Mouse (Mus musculus) heart, embryonic 12.5 days (tissue): ENCODE results near the gene Sycp3. TPM values are rescaled to one million over a fixed set of nuclear protein-coding genes. Genes with fewer than 3 reads are reported as not detected.

Experiments used
- ATAC-seq: fragments of 200-750 bp; cut with Nextera tagmentation; 2 replicates; pipeline ENCODE4 v1.8.0; 2017; ENCODE audit warnings: moderate TSS enrichment, moderate library complexity; ENCODE audit not compliant: insufficient number of reproducible peaks, low FRiP score
- H3K27ac ChIP-seq: fragments of 300-500 bp; sonication (generic); 2 replicates; pipeline ENCODE4 v1.5.1; 2016; ENCODE audit warnings: mild to moderate bottlenecking, moderate library complexity; ENCODE audit not compliant: poor library complexity, severe bottlenecking
- H3K27me3 ChIP-seq: fragments of 300-500 bp; sonication (generic); replicated peaks from 2 replicates; pipeline ENCODE4 v1.6.1; 2016; ENCODE audit warnings: mild to moderate bottlenecking, moderate library complexity
- H3K36me3 ChIP-seq: fragments of 300-500 bp; sonication (generic); 2 replicates; pipeline ENCODE4 v1.6.1; 2016; ENCODE audit warnings: mild to moderate bottlenecking, moderate library complexity
- H3K4me1 ChIP-seq: fragments of 300-500 bp; sonication (generic); replicated peaks from 2 replicates; pipeline ENCODE4 v1.6.1; 2016; ENCODE audit warnings: mild to moderate bottlenecking
- H3K4me2 ChIP-seq: fragments of 300-500 bp; sonication (generic); 2 replicates; pipeline ENCODE4 v1.6.1; 2016; ENCODE audit warnings: mild to moderate bottlenecking, moderate library complexity
- H3K4me3 ChIP-seq: fragments of 300-500 bp; sonication (generic); 2 replicates; pipeline ENCODE4 v1.5.1; 2016; ENCODE audit warnings: mild to moderate bottlenecking
- H3K9ac ChIP-seq: fragments of 300-500 bp; sonication (generic); 2 replicates; pipeline ENCODE4 v1.6.1; 2016; ENCODE audit warnings: mild to moderate bottlenecking, moderate library complexity
- H3K9me3 ChIP-seq: fragments of 300-500 bp; sonication (generic); replicated peaks from 2 replicates; pipeline ENCODE4 v1.6.1; 2016; ENCODE audit warnings: mild to moderate bottlenecking, moderate library complexity
- WGBS: fragments of 180-500 bp; shearing (Covaris S2); methylation state at CpG from one replicate; pipeline ENCODE4 v1.1.7; 2016; 5-methylcytosine and 5-hydroxymethylcytosine counted together
- polyA plus RNA-seq: library from polyadenylated mRNA; unstranded; fragments of >200 nt; fragmentation: Nextera tagmentation; extraction: Ambion mirVana; gene quantifications from 2 replicates; pipeline ENCODE4 v1.2.1, GENCODE M21; 2016

Sycp3 gene
- polyA plus RNA-seq, result 0.50 TPM in 1 of 2 replicates, not detected in the other

GRCm38 (mm10) chr10:88459502-88459992 is at the start of gene Sycp3:
Gene Sycp3, plus strand, starts transcription at chr10:88459569.
- H3K4me3 ChIP-seq, result no peak within 1 kb of the TSS
- H3K27me3 ChIP-seq, result no peaks in the 10 kb centered on the region
- H3K4me1 ChIP-seq, result no peaks in the 10 kb centered on the region
- H3K27ac ChIP-seq, result no peak within 1 kb of the TSS
- 68% methylated on average over 33 of the region's 33 CpGs for WGBS
- peak within 1 kb of the TSS; percentile 12; the same call in 1 of the 2 replicates for H3K4me2 ChIP-seq
- no peak within 1 kb of the TSS for H3K9ac ChIP-seq
- peak; percentile 59; the same call in 1 of the 2 replicates for ATAC-seq
- no peaks in the 10 kb centered on the region for H3K9me3 ChIP-seq
- no peaks in the 10 kb centered on the region for H3K36me3 ChIP-seq

- Histone ChIP-seq H3K36me3 (no peaks in the 10 kb centered on the region), H3K4me3 (no peak overlapping the region), H3K27ac (no peak overlapping the region), H3K4me1 (peaks cover 7% of the 10 kb centered on the region; the same call in 1 of the 2 replicates), H3K4me2 (no peak overlapping the region), H3K27me3 (no peaks in the 10 kb centered on the region), H3K9me3 (no peaks in the 10 kb centered on the region), H3K9ac (no peak overlapping the region)
- 66% methylated on average over 2 of the region's 2 CpGs for WGBS
- no peak for ATAC-seq
Observed at GRCm38 (mm10) chr10:88409751-88410150, 49.6 kb upstream of the Sycp3 start.

GRCm38 (mm10) chr10:88412290-88412995 is 46.9 kb upstream of the Sycp3 start:
- Histone ChIP-seq H3K4me1 (peaks cover 6% of the 10 kb centered on the region; the same call in 1 of the 2 replicates), H3K27me3 (no peaks in the 10 kb centered on the region), H3K36me3 (peaks cover 9% of the 10 kb centered on the region), H3K4me3 (no peak overlapping the region), H3K4me2 (no peak overlapping the region), H3K27ac (no peak overlapping the region), H3K9ac (no peak overlapping the region), H3K9me3 (no peaks in the 10 kb centered on the region)
- ATAC-seq, result no peak
- WGBS, result 83% methylated on average over 17 of the region's 17 CpGs

- H3K27ac ChIP-seq, result no peak overlapping the region
- no peaks in the 10 kb centered on the region for H3K27me3 ChIP-seq
- WGBS, result 85% methylated on average over 5 of the region's 5 CpGs
- peaks cover 16% of the 10 kb centered on the region for H3K36me3 ChIP-seq
- no peaks in the 10 kb centered on the region for H3K9me3 ChIP-seq
- ATAC-seq, result no peak
- H3K9ac ChIP-seq, result no peak overlapping the region
- no peak overlapping the region for H3K4me3 ChIP-seq
- no peak overlapping the region for H3K4me2 ChIP-seq
- peaks cover 7% of the 10 kb centered on the region; the same call in 1 of the 2 replicates for H3K4me1 ChIP-seq
Observed at GRCm38 (mm10) chr10:88417686-88418085, 41.7 kb upstream of the Sycp3 start.

GRCm38 (mm10) chr10:88420141-88420541 is 39.2 kb upstream of the Sycp3 start:
- Histone ChIP-seq H3K36me3 (peaks cover 18% of the 10 kb centered on the region), H3K9ac (no peak overlapping the region), H3K4me1 (peaks cover 7% of the 10 kb centered on the region; the same call in 1 of the 2 replicates), H3K27me3 (no peaks in the 10 kb centered on the region), H3K4me3 (no peak overlapping the region), H3K27ac (no peak overlapping the region), H3K9me3 (no peaks in the 10 kb centered on the region), H3K4me2 (no peak overlapping the region)
- ATAC-seq, result no peak
- WGBS, result 69% methylated on average over 11 of the region's 11 CpGs

- Histone ChIP-seq H3K27me3 (no peaks in the 10 kb centered on the region), H3K4me1 (peaks cover 7% of the 10 kb centered on the region; the same call in 1 of the 2 replicates), H3K9ac (no peak overlapping the region), H3K4me2 (no peak overlapping the region), H3K9me3 (no peaks in the 10 kb centered on the region), H3K27ac (no peak overlapping the region), H3K4me3 (no peak overlapping the region), H3K36me3 (peaks cover 11% of the 10 kb centered on the region)
- no peak for ATAC-seq
- WGBS, result 78% methylated on average over 19 of the region's 19 CpGs
Observed at GRCm38 (mm10) chr10:88420655-88421435, 38.5 kb upstream of the Sycp3 start.

GRCm38 (mm10) chr10:88426158-88426816 is 33.1 kb upstream of the Sycp3 start:
- Histone ChIP-seq H3K4me2 (no peak overlapping the region), H3K4me1 (peaks cover 3% of the 10 kb centered on the region; the same call in 1 of the 2 replicates), H3K27me3 (no peaks in the 10 kb centered on the region), H3K9me3 (no peaks in the 10 kb centered on the region), H3K4me3 (no peak overlapping the region), H3K9ac (no peak overlapping the region), H3K36me3 (peaks cover 11% of the 10 kb centered on the region; the same call in 1 of the 2 replicates), H3K27ac (no peak overlapping the region)
- no peak; the same call in 1 of the 2 replicates for ATAC-seq
- 88% methylated on average over 2 of the region's 2 CpGs for WGBS

GRCm38 (mm10) chr10:88426896-88427295 is 32.5 kb upstream of the Sycp3 start:
- Histone ChIP-seq H3K27me3 (no peaks in the 10 kb centered on the region), H3K9ac (no peak overlapping the region), H3K4me1 (peaks cover 3% of the 10 kb centered on the region; the same call in 1 of the 2 replicates), H3K27ac (no peak overlapping the region), H3K4me2 (no peak overlapping the region), H3K36me3 (peaks cover 15% of the 10 kb centered on the region; the same call in 1 of the 2 replicates), H3K4me3 (no peak overlapping the region), H3K9me3 (no peaks in the 10 kb centered on the region)
- ATAC-seq, result no peak
- WGBS, result 60% methylated on average over 5 of the region's 5 CpGs

GRCm38 (mm10) chr10:88427998-88428397 is 31.4 kb upstream of the Sycp3 start:
- Histone ChIP-seq H3K4me1 (no peaks in the 10 kb centered on the region), H3K27ac (no peak overlapping the region), H3K4me3 (no peak overlapping the region), H3K27me3 (no peaks in the 10 kb centered on the region), H3K9ac (no peak overlapping the region), H3K36me3 (peaks cover 20% of the 10 kb centered on the region), H3K4me2 (no peak overlapping the region), H3K9me3 (no peaks in the 10 kb centered on the region)
- 88% methylated on average over 6 of the region's 6 CpGs for WGBS
- ATAC-seq, result no peak

GRCm38 (mm10) chr10:88441224-88441623 is 18.1 kb upstream of the Sycp3 start:
- WGBS, result 78% methylated on average over 6 of the region's 6 CpGs
- no peaks in the 10 kb centered on the region for H3K9me3 ChIP-seq
- no peak for ATAC-seq
- H3K4me3 ChIP-seq, result no peak overlapping the region
- no peak overlapping the region for H3K9ac ChIP-seq
- no peaks in the 10 kb centered on the region for H3K27me3 ChIP-seq
- H3K4me2 ChIP-seq, result no peak overlapping the region
- no peaks in the 10 kb centered on the region for H3K4me1 ChIP-seq
- H3K36me3 ChIP-seq, result peaks cover 31% of the 10 kb centered on the region
- no peak overlapping the region for H3K27ac ChIP-seq
